Mouse (Mus musculus) megakaryocyte, embryonic 14.5 days (primary cell): ENCODE measurements around the gene Actr2. TPM values are rescaled to one million over a fixed set of nuclear protein-coding genes. Genes with fewer than 3 reads are reported as not detected.
A peak's percentile ranks its signal among the peaks of the same experiment; 100 is the strongest.
"Not testable (repeated sequence)": the region's sequence is repeated elsewhere in the genome, so short reads cannot be mapped to it uniquely, and the experiment has no call there.

Experiments used
- H3K27me3 ChIP-seq: replicated peaks from 2 replicates; pipeline ENCODE3; 2012; ENCODE audit warnings: inconsistent platforms
- H3K36me3 ChIP-seq: replicated peaks from 2 replicates; pipeline ENCODE3; 2012; ENCODE audit warnings: low read length, inconsistent platforms, mixed read lengths
- H3K4me1 ChIP-seq: 2 replicates; pipeline ENCODE4 v1.6.1; 2012; ENCODE audit warnings: inconsistent platforms
- H3K4me3 ChIP-seq: replicated peaks from 2 replicates; pipeline ENCODE3; 2012; ENCODE audit warnings: moderate library complexity, mild to moderate bottlenecking, inconsistent platforms
- H3K9me3 ChIP-seq: 2 replicates; pipeline ENCODE4 v1.6.1; 2012; ENCODE audit warnings: inconsistent platforms
- FLI1 ChIP-seq: IDR thresholded peaks from 2 replicates; pipeline ENCODE4 v1.6.1; 2012; ENCODE audit warnings: low read length, inconsistent platforms, mixed read lengths
- GATA1 ChIP-seq: IDR thresholded peaks from 3 replicates; pipeline ENCODE4 v1.6.1; 2012; ENCODE audit warnings: mixed read lengths, low read length, inconsistent platforms, borderline replicate concordance
- polyA plus RNA-seq: library from polyadenylated mRNA; stranded (reverse); fragments of >175 nt; gene quantifications from 2 replicates; pipeline ENCODE4 v1.2.3, GENCODE M21; 2012; ENCODE audit warnings: low replicate concordance; ENCODE audit not compliant: insufficient read depth

Actr2 gene
- polyA plus RNA-seq, 1 experiment = 26.1 TPM

DNA sequence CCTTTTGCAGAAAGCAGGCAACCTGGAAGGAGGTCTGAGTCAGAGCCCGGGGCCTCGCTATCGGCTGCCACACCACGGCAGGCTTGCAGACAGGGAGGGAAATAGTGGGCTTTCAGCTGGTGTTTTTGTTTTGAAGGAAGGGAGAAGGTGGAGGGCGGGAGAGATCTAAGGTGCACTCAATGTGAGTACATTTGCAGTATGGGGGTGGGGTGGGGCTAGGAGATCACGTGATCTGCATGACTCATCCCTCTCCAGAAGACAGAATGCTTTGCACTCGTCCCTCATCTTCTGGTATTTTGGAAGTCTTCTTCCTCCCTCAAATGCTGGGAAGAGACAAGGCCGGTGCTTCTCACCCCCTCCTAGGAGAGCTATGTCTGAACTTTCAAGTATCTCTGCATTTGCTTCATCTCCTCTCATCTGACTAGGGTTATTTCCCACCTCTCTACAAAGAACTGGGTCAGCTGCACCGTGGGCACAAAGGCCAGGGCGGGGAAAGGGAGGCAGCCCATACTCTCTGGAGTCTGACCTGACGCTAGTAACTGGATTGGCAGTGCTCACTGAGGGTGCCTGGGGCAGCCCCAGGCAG is 77.3 kb downstream of the Actr2 start:
- Histone ChIP-seq H3K9me3 (no peaks in the 10 kb centered on the region), H3K4me1 (peaks cover 65% of the 10 kb centered on the region), H3K4me3 (peak overlapping the region; percentile 50), H3K36me3 (no peaks in the 10 kb centered on the region), H3K27me3 (no peaks in the 10 kb centered on the region)
- TF ChIP-seq GATA1 (no peak), FLI1 (no peak)

DNA sequence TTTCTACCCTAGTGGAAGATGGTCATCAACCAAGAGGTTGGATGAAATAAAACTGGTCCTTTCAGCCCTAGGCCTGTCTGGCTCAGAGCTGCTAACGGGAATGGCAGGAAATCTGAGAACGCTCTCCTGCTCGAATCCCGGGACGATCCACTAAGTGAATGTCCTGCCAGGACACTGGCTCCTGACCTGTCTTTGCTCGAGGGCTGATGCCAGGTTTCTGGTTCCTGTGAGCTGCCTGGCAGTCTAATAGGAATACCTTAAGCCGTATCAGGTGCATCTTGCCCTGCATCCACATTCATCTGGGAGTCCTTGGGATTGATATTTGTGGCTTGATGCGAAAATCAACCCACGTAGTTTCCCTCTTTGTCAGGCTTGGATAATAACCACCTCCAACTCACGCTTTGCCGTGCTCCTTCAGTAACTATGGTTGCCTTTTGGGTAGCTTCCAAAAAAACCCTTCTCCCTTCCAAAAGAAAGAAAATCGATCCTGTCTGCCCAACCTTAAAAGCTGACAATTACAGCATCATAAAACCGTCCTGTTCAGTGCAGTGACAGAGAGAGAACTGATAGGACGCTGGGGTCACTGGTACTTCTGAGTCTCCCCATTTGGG is 78.3 kb downstream of the Actr2 start:
- TF ChIP-seq GATA1 = no peak
- TF ChIP-seq FLI1 = no peak
- H3K36me3 ChIP-seq = no peaks in the 10 kb centered on the region

DNA sequence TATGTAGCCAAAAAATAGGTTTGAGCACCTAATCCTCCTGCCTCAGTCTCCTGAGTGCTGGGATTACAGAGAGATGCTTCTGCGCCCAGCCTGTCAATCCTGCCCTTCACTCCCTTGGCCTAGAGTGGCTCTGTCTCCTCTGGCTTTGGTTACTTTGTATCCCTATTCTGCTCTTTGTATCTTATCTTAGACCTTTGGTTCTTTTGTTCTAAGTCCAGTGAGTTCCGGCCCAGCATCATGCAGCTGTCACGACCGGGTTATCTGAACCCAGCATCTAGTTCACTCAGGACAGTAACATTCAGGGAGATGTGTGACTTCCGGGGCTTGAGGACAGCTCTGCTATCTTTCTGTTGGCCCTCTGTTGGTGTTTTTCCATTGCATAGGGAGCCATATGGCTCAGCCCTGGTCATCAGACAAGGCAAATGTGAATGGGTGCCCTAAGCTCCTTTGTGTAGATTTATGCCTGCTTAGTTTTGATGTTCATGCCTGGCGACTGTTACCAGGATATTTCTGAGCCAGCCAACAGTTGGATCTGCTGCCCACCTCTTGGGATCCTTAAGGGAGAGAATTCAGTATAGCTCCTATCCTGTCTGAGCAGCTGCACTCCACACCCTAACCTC is 79.1 kb downstream of the Actr2 start:
- H3K27me3 ChIP-seq = no peaks in the 10 kb centered on the region
- TF ChIP-seq FLI1 (no peak), GATA1 (no peak)
- no peak overlapping the region for H3K4me3 ChIP-seq
- peaks cover 54% of the 10 kb centered on the region for H3K4me1 ChIP-seq
- H3K36me3 ChIP-seq = no peaks in the 10 kb centered on the region
- no peaks in the 10 kb centered on the region for H3K9me3 ChIP-seq

More for the DNA sequence above, 78.3 kb downstream of the Actr2 start:
- H3K9me3 ChIP-seq = no peaks in the 10 kb centered on the region
- peaks cover 62% of the 10 kb centered on the region for H3K4me1 ChIP-seq
- no peaks in the 10 kb centered on the region for H3K27me3 ChIP-seq
- H3K4me3 ChIP-seq = no peak overlapping the region

DNA sequence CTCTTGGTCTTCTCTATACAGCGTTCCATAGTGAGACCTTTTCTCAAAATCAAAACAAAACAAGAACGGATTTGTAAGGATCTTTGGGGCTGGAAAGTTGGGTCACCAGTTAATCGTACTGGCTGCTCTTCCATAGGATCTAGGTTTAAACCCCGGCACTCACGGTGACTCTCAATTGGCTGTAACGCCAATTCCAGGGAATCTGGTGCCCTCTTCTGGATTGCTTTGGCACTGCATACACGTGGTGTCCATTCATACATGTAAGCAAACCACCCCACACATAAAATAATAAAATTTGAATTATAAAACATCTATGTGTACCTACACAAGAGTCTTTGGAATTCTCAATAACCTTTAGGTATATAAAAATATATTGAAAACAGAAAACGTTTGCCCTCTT is 81.2 kb downstream of the Actr2 start:
- H3K9me3 ChIP-seq = no peaks in the 10 kb centered on the region
- peaks cover 8% of the 10 kb centered on the region for H3K36me3 ChIP-seq
- H3K27me3 ChIP-seq = no peaks in the 10 kb centered on the region
- peaks cover 37% of the 10 kb centered on the region for H3K4me1 ChIP-seq
- H3K4me3 ChIP-seq = no peak overlapping the region
- TF ChIP-seq FLI1 (no peak), GATA1 (no peak)

DNA sequence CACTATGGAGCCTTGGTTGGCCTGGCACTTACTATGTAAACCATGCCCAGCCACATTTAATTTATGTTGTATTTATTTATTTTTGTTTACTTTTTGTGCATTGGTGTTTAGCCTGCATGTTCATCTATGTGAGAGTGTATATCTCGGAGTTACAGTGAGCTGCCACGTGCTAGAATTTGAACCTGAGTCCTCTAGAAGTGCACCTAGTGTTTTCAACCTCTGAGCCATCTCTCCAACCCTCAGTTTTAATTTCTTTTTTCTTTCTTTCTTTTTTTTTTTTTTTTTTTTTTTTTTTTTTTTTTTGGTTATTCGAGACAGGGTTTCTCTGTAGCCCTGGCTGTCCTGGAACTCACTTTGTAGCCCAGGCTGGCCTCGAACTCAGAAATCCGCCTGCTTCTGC is 81.7 kb downstream of the Actr2 start:
- H3K9me3 ChIP-seq, H3K27me3 ChIP-seq, H3K4me3 ChIP-seq: not testable (repeated sequence)
- Histone ChIP-seq H3K4me1 (peaks cover 31% of the 10 kb centered on the region), H3K36me3 (peaks cover 14% of the 10 kb centered on the region)

DNA sequence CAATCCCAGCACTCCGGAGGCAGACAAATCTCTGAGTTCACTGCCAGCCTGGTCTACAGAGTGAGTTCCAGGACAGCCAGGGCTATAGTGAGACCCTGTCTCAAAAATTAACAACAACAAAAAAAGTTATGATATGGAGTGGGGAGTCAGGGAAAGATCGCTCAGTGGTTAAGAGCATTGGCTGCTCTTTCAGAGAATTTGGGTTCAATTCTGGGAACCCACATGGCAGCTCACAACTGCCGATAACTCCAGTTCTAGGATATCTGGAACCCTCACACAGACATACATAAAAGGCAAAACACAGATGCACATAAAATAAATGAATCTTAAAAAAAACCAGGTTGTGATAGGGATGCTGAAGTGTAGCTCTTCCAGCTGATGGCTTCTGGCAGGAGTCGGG is 83.7 kb downstream of the Actr2 start:
- Histone ChIP-seq H3K4me3 (no peak overlapping the region), H3K36me3 (peaks cover 33% of the 10 kb centered on the region), H3K4me1 (peaks cover 11% of the 10 kb centered on the region), H3K27me3 (no peaks in the 10 kb centered on the region), H3K9me3 (no peaks in the 10 kb centered on the region)
- no peak for TF ChIP-seq GATA1
- TF ChIP-seq FLI1 = no peak

DNA sequence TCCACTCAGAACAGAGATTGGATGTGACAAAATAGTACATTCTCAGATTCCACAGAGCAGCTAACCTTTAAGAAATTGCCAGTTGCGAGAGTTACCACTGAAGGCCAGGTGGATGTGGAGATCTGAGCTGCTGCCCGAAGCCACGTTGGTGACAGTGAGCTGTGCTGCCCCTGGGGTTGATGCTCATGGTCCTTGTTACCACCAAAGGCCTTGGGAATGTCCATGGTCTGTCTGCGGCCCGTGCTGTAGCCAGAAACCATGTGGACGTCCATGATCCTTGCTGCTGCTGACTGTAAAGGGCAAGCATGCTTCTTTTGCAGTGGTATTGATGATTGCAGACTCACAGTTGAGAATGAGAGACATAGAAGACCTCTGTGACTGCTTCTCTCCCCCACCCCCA is 84.3 kb downstream of the Actr2 start:
- Histone ChIP-seq H3K27me3 (no peaks in the 10 kb centered on the region), H3K4me3 (no peak overlapping the region), H3K36me3 (peaks cover 36% of the 10 kb centered on the region), H3K4me1 (peaks cover 5% of the 10 kb centered on the region), H3K9me3 (no peaks in the 10 kb centered on the region)
- no peak for TF ChIP-seq FLI1
- no peak for TF ChIP-seq GATA1

DNA sequence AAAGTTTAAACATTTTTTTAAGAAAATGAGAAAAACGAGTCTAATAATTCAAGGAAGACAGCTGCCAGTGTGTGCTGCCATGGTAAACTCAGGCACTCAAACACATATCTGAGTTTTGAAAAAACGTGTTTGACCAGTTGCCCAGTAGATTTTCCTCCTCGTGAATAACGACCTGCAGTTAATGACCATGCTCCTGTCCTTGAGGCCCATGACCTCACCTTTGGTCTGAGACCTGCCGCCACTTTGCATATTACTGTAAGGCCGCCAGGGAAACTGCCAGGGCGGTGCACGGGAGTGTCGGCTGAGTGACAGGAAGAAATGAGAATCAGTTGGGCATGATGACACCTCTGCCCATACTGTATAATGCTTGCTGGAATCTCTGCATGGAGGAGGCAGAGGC is 85.0 kb downstream of the Actr2 start:
- TF ChIP-seq GATA1 (no peak), FLI1 (no peak)
- Histone ChIP-seq H3K9me3 (no peaks in the 10 kb centered on the region), H3K27me3 (no peaks in the 10 kb centered on the region), H3K4me3 (no peak overlapping the region), H3K36me3 (peaks cover 42% of the 10 kb centered on the region), H3K4me1 (peaks cover 3% of the 10 kb centered on the region)

DNA sequence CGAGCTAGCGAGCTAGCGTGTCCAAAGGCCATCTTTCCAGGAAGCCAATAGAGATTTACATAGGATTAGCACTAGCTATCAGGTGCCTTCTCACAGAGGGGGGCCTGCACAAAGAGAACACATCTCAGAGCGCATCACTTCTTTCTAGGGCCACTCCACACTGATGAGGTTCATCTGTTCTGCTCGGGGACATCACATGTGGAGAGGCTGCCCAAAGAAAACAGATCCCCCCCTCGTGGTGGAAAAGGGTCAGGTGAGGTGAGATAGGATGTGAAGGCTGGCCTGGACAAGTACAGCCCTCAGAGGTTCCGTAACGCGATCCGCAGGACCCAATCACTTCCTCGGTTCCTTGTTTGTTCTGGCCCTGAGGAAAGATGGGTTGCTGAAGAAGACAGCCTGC is 86.8 kb downstream of the Actr2 start:
- peaks cover 18% of the 10 kb centered on the region for H3K4me1 ChIP-seq
- TF ChIP-seq FLI1 (no peak), GATA1 (no peak)
- H3K36me3 ChIP-seq = peaks cover 55% of the 10 kb centered on the region

DNA sequence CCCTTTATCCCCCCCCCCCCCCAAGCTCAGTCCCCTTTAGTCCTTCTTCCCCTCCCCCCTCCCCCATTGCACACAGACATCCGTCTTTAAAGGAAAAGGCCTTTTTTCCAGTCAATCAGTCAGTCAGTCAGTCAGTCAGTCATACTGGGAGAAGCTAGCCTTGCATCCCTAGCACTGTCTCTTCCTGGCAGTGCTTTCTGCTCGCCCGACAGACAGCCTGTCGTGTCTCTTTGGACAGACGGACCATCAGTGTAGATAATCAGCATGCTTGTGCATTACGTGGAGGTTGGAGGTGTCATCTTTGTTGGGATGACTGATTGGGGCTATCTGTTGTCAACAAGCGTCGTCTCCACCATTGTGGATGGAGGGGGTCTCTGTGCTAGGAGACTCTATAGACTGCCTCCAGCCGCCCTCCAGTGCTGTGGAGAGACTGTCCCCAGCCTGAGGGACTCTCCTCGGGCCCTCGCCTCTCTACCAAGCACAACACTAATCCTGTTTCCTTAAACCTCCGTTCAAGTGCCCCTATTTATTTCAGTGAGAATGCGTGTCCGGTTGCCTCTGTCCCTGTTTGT is 89.7 kb downstream of the Actr2 start:
- no peak overlapping the region for H3K4me3 ChIP-seq

More for the DNA sequence above, 86.8 kb downstream of the Actr2 start:
- Histone ChIP-seq H3K27me3 (no peaks in the 10 kb centered on the region), H3K4me3 (no peak overlapping the region), H3K9me3 (peaks cover 3% of the 10 kb centered on the region; the same call in 1 of the 2 replicates)

More for the DNA sequence above, 89.7 kb downstream of the Actr2 start:
- H3K36me3 ChIP-seq = peaks cover 82% of the 10 kb centered on the region
- H3K9me3 ChIP-seq = peaks cover 12% of the 10 kb centered on the region; the same call in 1 of the 2 replicates
- TF ChIP-seq FLI1 = no peak
- TF ChIP-seq GATA1 = no peak
- peaks cover 16% of the 10 kb centered on the region for H3K4me1 ChIP-seq
- no peaks in the 10 kb centered on the region for H3K27me3 ChIP-seq
